Mouse (Mus musculus) layer of hippocampus, adult 2 months (tissue): ENCODE results near the gene Klf2. TPM values are rescaled to one million over a fixed set of nuclear protein-coding genes. Genes with fewer than 3 reads are reported as not detected.

ENCODE experiments used
- DNase-seq, 2 experiments: peaks; one replicate each; pipeline ENCODE4 v3.0.0; 2022; ENCODE audit warnings: low spot score in 2 of 2
- H3K27ac ChIP-seq: fragments of 200-600 bp; 2 replicates; pipeline ENCODE4 v1.8.1; 2022
- H3K4me3 ChIP-seq: fragments of 200-600 bp; 2 replicates; pipeline ENCODE4 v1.8.1; 2022; ENCODE audit warnings: mild to moderate bottlenecking
- CTCF ChIP-seq: fragments of 200-600 bp; conservative IDR thresholded peaks from 2 replicates; pipeline ENCODE4 v1.8.1; 2022; ENCODE audit warnings: antibody characterized with exemption, mild to moderate bottlenecking, moderate library complexity
- total RNA-seq, 2 experiments: library from RNA; stranded (reverse); gene quantifications; 2 replicates each; pipeline ENCODE4 v1.2.3; 2021

Gene Klf2
- total RNA-seq, 2 experiments from 2014 or later: 9.1 to 17.4 TPM

DNA sequence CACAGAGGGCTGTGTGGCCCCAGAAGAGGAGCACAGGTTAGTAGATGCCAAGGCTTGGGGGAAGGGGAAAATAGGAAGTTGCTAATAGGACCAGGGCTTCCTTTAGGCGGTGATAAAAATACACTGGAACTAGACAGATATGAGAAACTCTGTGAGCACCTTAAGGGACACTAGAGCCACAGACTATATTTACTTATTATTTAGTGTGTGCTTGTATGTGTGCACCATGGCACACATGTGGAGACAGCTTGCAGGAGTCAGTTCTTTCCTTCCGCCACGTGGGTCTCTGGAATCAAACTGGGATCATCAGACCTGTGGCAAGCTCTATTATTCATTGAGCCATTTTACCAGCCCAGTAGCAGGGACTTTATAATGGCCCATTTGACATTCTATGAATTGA, 23.7 kb upstream of the Klf2 start:
- no peak for DNase-seq
- TF ChIP-seq CTCF: no peak
- peak overlapping the region; percentile 76 for H3K27ac ChIP-seq
- no peak overlapping the region for H3K4me3 ChIP-seq

DNA sequence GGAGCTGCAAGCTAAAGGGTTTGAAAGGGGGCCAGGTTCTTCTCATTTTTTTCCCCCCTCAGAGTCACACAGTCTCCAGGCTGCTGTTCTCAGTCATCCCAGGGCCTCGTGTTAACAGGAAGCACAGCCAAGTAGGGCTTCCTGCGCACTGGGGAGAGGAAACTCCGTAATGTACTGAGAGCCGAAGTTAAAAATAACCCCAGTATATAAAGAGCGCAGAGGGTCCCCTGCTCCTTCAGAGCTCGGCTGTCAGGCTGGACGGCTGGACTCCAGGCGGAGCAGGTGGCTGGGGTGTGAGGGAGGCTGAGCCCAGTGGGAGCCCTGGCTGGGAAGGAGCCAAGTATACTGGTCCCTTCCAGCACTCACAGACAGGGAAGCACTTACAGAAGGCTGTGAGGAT, 23.2 kb upstream of the Klf2 start:
- DNase-seq: peak; percentile 29 to 63
- no peak for TF ChIP-seq CTCF
- H3K4me3 ChIP-seq: no peak overlapping the region
- peak overlapping the region; percentile 76 for H3K27ac ChIP-seq

DNA sequence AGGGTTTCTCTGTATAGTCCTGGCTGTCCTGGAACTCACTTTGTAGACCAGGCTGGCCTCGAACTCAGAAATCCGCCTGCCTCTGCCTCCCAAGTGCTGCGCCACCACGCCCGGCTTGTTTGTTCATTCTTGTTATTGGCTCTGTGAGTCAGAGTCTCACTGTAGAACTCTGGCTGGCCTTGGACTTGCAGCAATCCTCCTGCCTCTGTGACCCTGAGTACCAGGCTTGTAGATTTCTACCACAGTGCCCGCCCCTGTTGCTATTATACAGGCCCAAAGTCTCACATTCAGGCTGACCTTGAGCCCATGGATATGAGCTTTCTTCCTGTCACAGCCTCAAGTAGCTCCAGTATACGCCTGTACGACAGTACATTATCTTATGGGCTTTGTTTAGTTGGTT, 22.3 kb upstream of the Klf2 start:
- peak overlapping the region; percentile 6; the same call in 1 of the 2 replicates for H3K27ac ChIP-seq

DNA sequence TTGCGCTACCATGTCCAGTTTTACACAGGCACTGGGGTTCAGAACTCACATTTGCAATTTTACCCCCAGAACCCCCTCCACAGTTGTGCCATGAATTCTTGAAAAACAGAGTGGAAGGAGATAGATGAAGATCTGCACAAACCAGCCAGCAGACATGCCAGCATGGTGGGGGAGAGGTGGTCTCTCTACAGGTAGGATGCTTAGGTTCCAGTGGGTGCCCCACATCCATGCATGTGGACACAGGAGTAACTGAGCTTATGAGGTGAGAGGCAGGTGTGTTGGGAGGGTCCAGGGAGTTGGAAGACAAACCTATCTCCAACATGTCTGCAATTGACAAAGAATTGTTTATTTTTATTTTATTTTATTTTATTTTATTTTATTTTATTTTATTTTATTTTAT, 19.9 kb upstream of the Klf2 start:
- H3K27ac ChIP-seq: no peak overlapping the region
- H3K4me3 ChIP-seq: no peak overlapping the region
- no peak for DNase-seq
- TF ChIP-seq CTCF: no peak

More for the DNA sequence above, 22.3 kb upstream of the Klf2 start:
- no peak overlapping the region for H3K4me3 ChIP-seq
- no peak for TF ChIP-seq CTCF
- no peak for DNase-seq

DNA sequence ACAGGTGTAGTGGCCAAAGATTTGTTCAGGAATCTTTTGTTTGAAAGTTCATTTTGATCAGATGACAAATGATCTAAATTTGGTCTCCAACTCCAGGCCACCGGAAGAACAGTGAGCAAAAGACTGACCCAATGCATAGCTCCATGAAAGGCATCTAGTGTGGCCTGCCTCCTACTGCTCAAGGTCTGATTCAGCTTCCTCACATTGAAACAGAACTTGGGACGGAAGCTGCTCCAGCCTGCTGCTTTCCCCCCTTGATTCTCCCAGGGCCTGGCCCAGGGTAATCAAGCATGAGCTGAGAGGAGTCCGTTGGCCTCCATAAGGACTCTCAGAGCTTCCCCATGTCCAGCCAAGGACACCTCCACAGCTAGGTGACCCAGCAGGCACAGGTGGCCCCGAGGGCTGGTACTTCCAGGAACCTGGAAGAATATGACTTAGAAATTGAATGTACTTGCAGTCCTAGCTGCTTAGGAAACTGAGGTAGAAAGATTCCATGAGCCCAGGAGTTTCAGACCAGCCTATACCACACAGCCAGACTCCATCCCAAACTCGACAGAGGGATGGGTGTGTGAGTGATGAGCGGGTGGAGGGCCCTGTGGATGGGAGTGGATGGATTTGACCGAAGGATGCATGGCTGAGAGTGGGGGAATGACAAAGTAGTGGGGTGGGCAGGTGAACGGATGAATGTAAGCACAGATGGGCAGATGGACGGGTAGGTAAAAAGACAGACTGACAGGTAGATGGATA, 18.0 kb upstream of the Klf2 start:
- DNase-seq: no peak
- TF ChIP-seq CTCF: no peak
- H3K4me3 ChIP-seq: no peak overlapping the region
- peak overlapping the region; percentile 43; the same call in 1 of the 2 replicates for H3K27ac ChIP-seq

DNA sequence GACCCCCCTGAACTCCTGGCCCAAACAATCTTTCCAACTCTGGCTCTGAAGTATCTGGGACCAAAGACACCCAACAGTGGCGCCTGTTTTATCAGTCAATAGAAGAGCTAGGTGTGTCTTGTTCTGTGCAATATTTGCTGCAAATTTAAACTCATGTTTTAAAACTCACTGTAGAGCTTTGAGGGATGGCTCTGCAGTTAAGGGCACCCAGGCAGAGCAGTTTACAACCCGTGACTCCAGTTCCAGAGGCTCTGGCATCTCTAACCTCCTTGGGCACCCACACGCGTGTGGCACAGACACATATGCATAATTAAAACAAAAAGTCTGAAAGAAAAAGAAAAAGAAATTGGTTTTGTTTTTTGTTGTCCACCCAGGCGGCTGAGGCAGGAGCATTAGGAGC, 17.3 kb upstream of the Klf2 start:
- H3K4me3 ChIP-seq: no peak overlapping the region
- DNase-seq: no peak
- no peak overlapping the region for H3K27ac ChIP-seq
- no peak for TF ChIP-seq CTCF

DNA sequence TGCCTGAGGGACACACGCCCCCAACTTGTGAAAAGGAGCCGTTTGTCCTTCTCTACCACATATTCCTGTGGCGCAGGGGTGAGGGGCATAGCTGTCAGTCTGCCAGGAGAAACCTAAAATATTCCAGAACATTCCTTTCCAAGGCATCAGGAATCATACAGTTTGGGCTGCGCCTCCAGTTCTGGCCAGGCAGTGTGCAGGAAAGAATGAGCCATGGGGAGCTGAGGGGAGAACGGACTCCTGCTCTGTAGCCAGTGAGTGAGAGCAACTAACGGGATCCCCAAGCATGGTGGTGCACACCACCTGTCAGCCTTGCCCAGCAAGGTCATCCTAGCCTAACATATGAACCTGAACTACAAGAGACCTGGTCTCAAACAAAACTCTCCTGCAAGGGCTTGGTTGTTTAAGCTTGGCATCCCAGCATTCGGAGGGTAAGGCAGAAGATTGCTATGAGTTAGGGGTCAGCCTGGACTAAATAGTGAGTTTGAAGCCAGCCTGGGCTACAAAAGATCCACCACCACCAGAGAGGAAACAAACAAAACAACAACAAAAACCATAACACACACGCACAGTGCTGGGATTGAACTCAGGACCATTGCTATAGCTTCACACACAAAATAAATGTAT, 15.7 kb upstream of the Klf2 start:
- peak overlapping the region; percentile 84 for H3K27ac ChIP-seq

DNA sequence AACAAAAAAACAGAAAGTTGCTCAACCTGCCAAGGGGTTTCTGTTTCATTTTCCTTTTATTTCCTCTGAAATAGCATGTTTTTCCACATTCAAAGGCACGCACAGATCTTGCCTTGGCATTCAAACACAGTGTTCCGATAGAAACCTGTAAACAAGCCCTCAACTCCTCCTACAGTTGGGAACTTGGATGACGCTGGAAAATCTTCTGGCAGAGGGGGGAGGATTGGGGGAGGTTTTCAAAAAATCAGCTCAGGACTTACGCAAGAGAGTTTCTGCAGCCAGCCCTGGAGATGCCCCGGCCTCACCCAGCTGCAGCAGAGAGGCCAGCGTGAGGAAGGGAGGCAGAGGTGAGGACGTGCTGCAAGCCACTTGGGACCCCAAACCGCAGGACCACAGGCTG, 15.2 kb upstream of the Klf2 start:
- no peak for TF ChIP-seq CTCF
- DNase-seq: peak; percentile 37 to 54
- Histone ChIP-seq H3K4me3 (peak overlapping the region; percentile 11), H3K27ac (peak overlapping the region; percentile 84)

More for the DNA sequence above, 15.7 kb upstream of the Klf2 start:
- DNase-seq: no peak
- TF ChIP-seq CTCF: no peak
- peak overlapping the region; percentile 11 for H3K4me3 ChIP-seq

DNA sequence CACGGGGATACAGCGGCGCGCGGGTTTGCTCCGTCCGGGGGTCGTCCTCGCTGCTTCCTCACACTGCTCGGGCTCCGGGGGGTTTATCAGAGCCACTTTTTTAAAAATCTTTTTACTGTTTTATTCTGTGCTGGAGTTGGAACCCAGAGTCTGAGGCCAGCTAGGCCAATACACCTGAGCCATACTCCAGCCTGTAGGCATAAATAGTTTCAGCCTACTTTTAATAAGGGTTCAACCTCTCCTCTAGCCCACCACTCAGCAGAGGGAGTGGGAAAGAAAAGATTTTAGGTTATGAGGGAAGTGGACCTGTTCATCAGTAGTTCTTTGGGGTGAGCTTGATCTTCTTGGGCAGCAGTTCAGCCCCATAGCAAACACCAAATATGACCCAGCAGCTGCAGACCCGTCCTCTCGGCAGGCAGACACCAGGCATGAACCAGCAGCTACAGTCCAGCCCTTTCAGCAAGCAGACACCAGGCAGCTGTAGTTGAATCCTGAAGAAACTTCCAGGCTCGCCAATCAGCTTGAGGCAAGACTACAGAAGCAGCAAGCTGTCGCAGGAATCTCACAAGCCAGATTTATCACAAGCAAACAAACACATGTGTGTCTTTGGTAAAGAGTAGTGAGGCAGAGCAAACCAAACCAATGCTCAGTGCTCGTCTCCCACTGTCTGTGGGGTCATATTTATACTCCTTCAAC, 13.5 kb upstream of the Klf2 start, which contains the start of gene Gm10282:
Gm10282 (minus strand) TSS at position 51 of the 696 bp plus-strand sequence.
- H3K4me3 ChIP-seq: no peak within 1 kb of the TSS
- H3K27ac ChIP-seq: no peak within 1 kb of the TSS
- no peak for TF ChIP-seq CTCF
- DNase-seq: no peak

DNA sequence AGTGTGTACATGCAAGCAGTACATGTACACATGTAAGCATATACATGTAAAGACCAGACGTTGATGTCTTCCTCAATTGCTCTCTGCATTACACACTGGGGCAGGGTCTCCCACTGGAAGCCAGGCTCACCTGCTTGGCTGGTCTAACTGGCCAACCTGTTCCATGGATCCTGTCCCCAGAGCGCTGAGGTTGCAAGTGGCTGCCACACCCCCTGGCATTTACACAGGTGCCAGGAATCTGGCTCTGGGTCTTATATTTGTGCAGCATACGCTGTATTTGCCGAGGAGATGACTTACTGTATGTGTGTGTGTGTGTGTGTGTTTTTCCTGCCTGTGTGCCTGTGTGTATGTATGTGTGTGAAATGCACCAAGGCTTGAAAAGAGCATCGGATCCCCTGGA, 11.9 kb upstream of the Klf2 start:
- no peak for TF ChIP-seq CTCF
- no peak overlapping the region for H3K27ac ChIP-seq
- H3K4me3 ChIP-seq: no peak overlapping the region
- DNase-seq: no peak

DNA sequence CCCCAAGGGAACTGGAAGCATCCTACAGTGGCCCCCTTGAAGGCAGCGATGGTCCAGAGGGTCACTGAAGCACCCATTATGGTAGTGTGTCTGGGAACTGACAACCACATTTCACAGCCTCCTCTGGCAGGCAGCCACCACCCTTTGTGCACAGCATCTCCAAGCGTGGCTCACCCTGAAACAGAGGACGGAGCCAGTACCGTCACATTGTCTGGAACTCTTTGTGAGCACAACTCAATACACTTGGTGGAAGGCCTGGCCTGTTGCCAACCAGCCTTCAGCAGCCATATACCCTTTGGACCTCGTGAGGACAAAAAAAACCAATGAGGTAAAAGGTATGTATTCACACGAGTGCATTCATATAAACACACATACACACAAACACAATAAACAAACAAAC, 10.6 kb upstream of the Klf2 start:
- Histone ChIP-seq H3K4me3 (no peak overlapping the region), H3K27ac (no peak overlapping the region)
- no peak for DNase-seq
- no peak for TF ChIP-seq CTCF

DNA sequence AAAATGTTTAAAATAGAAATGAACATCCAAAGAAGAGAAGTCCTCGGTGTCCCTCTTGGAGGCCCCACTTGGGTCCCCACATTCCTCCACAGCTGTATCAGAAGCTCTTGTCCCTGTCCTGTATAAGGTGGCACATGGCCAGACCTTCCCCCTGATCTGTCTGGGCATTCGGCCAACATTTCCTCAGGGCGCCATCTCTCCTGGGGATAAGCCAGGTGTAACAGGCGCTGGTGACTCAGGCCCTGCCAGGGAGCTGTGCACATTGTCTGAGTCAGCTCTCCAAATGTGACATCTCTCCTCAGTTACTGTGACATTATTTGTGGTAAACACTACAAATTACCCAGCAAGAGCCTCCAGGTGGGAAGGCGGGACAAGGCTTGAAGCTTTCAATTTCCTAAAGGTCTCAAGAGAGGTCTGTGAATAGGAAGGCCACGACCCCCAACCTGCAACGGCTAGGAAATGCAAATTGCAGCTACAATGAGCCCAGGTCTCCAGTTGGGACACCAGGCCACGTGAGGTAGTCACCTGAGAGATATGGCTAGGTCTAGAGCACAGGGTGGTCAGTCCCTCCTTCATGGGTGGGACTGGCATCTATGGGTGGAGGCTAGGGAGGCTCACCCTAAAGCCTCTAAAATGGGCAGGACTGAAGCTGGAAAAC, 7.9 kb upstream of the Klf2 start:
- peak; percentile 63 to 64 for DNase-seq
- H3K27ac ChIP-seq: peak overlapping the region; percentile 78
- no peak for TF ChIP-seq CTCF
- no peak overlapping the region for H3K4me3 ChIP-seq
